ENCODE assay signal across 26 mouse cellular contexts in genomic region chr2:166062431-166062830, GRCm38 (mm10).
DNase-seq lines count a peak whose midpoint lies in the region; ATAC-seq and TF ChIP-seq lines count a peak whose summit lies in the region.
"Had no signal": no experiment of that assay in that cellular context is flagged by ENCODE, and none has a peak within 500 bp of the region (broad histone marks: within the 10 kb centered on the region; RNA-seq: fewer than 3 reads in every experiment).

No protein-coding gene starts in this region.

- H3K27ac ChIP-seq in embryonic facial prominence, embryonic 14.5 days (replicated peaks; ENCODE audit: low read depth, low read length), result peak overlapping the region; percentile 52
- H3K27ac ChIP-seq in embryonic facial prominence, embryonic 10.5 days (replicated peaks), result no peak overlapping the region
- 0 out of 2 replicates have a peak overlapping the region, but pooled peaks have one; percentile 1 for H3K27ac ChIP-seq in kidney, adult 2 months (ENCODE audit: insufficient read depth, low read depth, low read length)
- no peak overlapping the region for H3K27ac ChIP-seq in limb, embryonic 11.5 days (replicated peaks; ENCODE audit: low read depth, low read length)
- H3K27ac ChIP-seq in limb, embryonic 10.5 days, result no peak overlapping the region
- peak overlapping the region; percentile 78; the same call in 1 of the 2 replicates for H3K27ac ChIP-seq in stomach, postnatal 0 days (replicated peaks)
- H3K27ac ChIP-seq: embryonic facial prominence, embryonic 12.5 days; forebrain, embryonic 10.5 days; forebrain, embryonic 15.5 days; hindbrain, embryonic 15.5 days; limb, embryonic 13.5 days; lung, embryonic 15.5 days; midbrain, embryonic 10.5 days; midbrain, embryonic 15.5 days; neural tube, embryonic 15.5 days had no signal

- 74% methylated on average over 8 of the region's 8 CpGs for WGBS in embryonic facial prominence, embryonic 14.5 days
- WGBS in embryonic facial prominence, embryonic 10.5 days, result 89% methylated on average over 8 of the region's 8 CpGs
- WGBS in kidney, adult 2 months, result 77% methylated on average over 8 of the region's 8 CpGs
- WGBS in limb, embryonic 11.5 days, result 92% methylated on average over 8 of the region's 8 CpGs
- 93% methylated on average over 8 of the region's 8 CpGs for WGBS in limb, embryonic 10.5 days
- 76% methylated on average over 8 of the region's 8 CpGs for WGBS in stomach, postnatal 0 days

- TF ChIP-seq POLR2A in kidney, adult 2 months (IDR thresholded peaks at IDR 0.05; ENCODE audit: low read depth, low read length), result no peak

- no peak overlapping the region for H3K4me2 ChIP-seq in embryonic facial prominence, embryonic 14.5 days (ENCODE audit: low read depth, low read length)
- no peak overlapping the region for H3K4me2 ChIP-seq in limb, embryonic 11.5 days (ENCODE audit: low read depth, severe bottlenecking)
- no peak overlapping the region for H3K4me2 ChIP-seq in stomach, postnatal 0 days (replicated peaks; ENCODE audit: low read depth)
- H3K4me2 ChIP-seq: embryonic facial prominence, embryonic 12.5 days; forebrain, embryonic 15.5 days; heart, embryonic 11.5 days; hindbrain, embryonic 15.5 days; limb, embryonic 13.5 days; liver, embryonic 11.5 days; lung, embryonic 15.5 days; midbrain, embryonic 15.5 days; neural tube, embryonic 15.5 days had no signal

- peaks cover 70% of the 10 kb centered on the region for H3K36me3 ChIP-seq in embryonic facial prominence, embryonic 14.5 days (ENCODE audit: control insufficient read depth, insufficient read depth, low read length)
- peaks cover 97% of the 10 kb centered on the region for H3K36me3 ChIP-seq in embryonic facial prominence, embryonic 10.5 days (replicated peaks)
- H3K36me3 ChIP-seq in kidney, adult 2 months (ENCODE audit: control insufficient read depth, insufficient read depth, low read length), result peaks cover 17% of the 10 kb centered on the region
- peaks cover 17% of the 10 kb centered on the region for H3K36me3 ChIP-seq in limb, embryonic 11.5 days (ENCODE audit: control insufficient read depth, insufficient read depth, low read length)
- H3K36me3 ChIP-seq in limb, embryonic 10.5 days, result peaks cover 89% of the 10 kb centered on the region
- H3K36me3 ChIP-seq in stomach, postnatal 0 days (ENCODE audit: control insufficient read depth, insufficient read depth, low read length), result peaks cover 26% of the 10 kb centered on the region; the same call in 1 of the 2 replicates

- H3K4me3 ChIP-seq in embryonic facial prominence, embryonic 14.5 days (ENCODE audit: low read depth, low read length), result no peak overlapping the region
- H3K4me3 ChIP-seq in embryonic facial prominence, embryonic 10.5 days, result no peak overlapping the region
- H3K4me3 ChIP-seq in kidney, adult 2 months (ENCODE audit: insufficient read depth, low read depth, low read length), result no peak overlapping the region
- no peak overlapping the region for H3K4me3 ChIP-seq in limb, embryonic 11.5 days (ENCODE audit: low read depth, low read length)
- no peak overlapping the region for H3K4me3 ChIP-seq in limb, embryonic 10.5 days
- no peak overlapping the region for H3K4me3 ChIP-seq in stomach, postnatal 0 days (ENCODE audit: low read depth, low read length)
- H3K4me3 ChIP-seq: embryonic facial prominence, embryonic 12.5 days; forebrain, embryonic 10.5 days; forebrain, embryonic 15.5 days; hindbrain, embryonic 15.5 days; limb, embryonic 13.5 days; lung, embryonic 15.5 days; midbrain, embryonic 10.5 days; midbrain, embryonic 15.5 days; neural tube, embryonic 15.5 days had no signal

- TF ChIP-seq EP300 in stomach, postnatal 0 days (optimal IDR thresholded peaks at IDR 0.05), result no peak

- ATAC-seq in embryonic facial prominence, embryonic 14.5 days (ENCODE audit: low read depth), result no peak
- no peak for ATAC-seq in limb, embryonic 11.5 days (ENCODE audit: insufficient number of reproducible peaks, low FRiP score, low TSS enrichment, low read depth)
- no peak for ATAC-seq in stomach, postnatal 0 days (ENCODE audit: low FRiP score, low TSS enrichment)
- ATAC-seq: forebrain, embryonic 15.5 days; midbrain, embryonic 15.5 days had no signal

- TF ChIP-seq CTCF in kidney, adult 2 months (conservative IDR thresholded peaks at IDR 0.05; ENCODE audit: insufficient read depth, insufficient read length, low read depth, low read length), result no peak
- no peak for TF ChIP-seq CTCF in stomach, postnatal 0 days (IDR thresholded peaks at IDR 0.05; ENCODE audit: low read depth)

- no peaks in the 10 kb centered on the region for H3K4me1 ChIP-seq in embryonic facial prominence, embryonic 14.5 days (ENCODE audit: control insufficient read depth, insufficient read depth, low read length)
- H3K4me1 ChIP-seq in embryonic facial prominence, embryonic 10.5 days, result peaks cover 14% of the 10 kb centered on the region
- no peaks in the 10 kb centered on the region for H3K4me1 ChIP-seq in kidney, adult 2 months (ENCODE audit: control insufficient read depth, insufficient read depth, low read length)
- no peaks in the 10 kb centered on the region for H3K4me1 ChIP-seq in limb, embryonic 11.5 days (ENCODE audit: control insufficient read depth, insufficient read depth, low read length)
- 0 out of 2 replicates have a peak, but pooled peaks cover 4% of the 10 kb centered on the region for H3K4me1 ChIP-seq in limb, embryonic 10.5 days
- H3K4me1 ChIP-seq in stomach, postnatal 0 days (replicated peaks; ENCODE audit: control insufficient read depth, insufficient read depth), result no peaks in the 10 kb centered on the region
- H3K4me1 ChIP-seq: embryonic facial prominence, embryonic 12.5 days; forebrain, embryonic 10.5 days; forebrain, embryonic 15.5 days; hindbrain, embryonic 15.5 days; limb, embryonic 13.5 days; lung, embryonic 15.5 days; midbrain, embryonic 10.5 days; midbrain, embryonic 15.5 days; neural tube, embryonic 15.5 days had no signal

- no peaks in the 10 kb centered on the region for H3K27me3 ChIP-seq in embryonic facial prominence, embryonic 14.5 days (replicated peaks; ENCODE audit: control insufficient read depth, insufficient read depth, low read length)
- H3K27me3 ChIP-seq in embryonic facial prominence, embryonic 10.5 days (replicated peaks; ENCODE audit: low read depth, poor library complexity, severe bottlenecking), result no peaks in the 10 kb centered on the region
- no peaks in the 10 kb centered on the region for H3K27me3 ChIP-seq in kidney, adult 2 months (replicated peaks; ENCODE audit: control insufficient read depth, insufficient read depth, low read length)
- H3K27me3 ChIP-seq in limb, embryonic 11.5 days (ENCODE audit: control insufficient read depth, insufficient read depth, low read length), result no peaks in the 10 kb centered on the region
- H3K27me3 ChIP-seq in limb, embryonic 10.5 days (ENCODE audit: low read depth, poor library complexity, severe bottlenecking), result no peaks in the 10 kb centered on the region
- no peaks in the 10 kb centered on the region for H3K27me3 ChIP-seq in stomach, postnatal 0 days (ENCODE audit: control insufficient read depth, insufficient read depth, low read length)
- H3K27me3 ChIP-seq: embryonic facial prominence, embryonic 12.5 days; forebrain, embryonic 15.5 days; hindbrain, embryonic 15.5 days; limb, embryonic 13.5 days; lung, embryonic 15.5 days; midbrain, embryonic 15.5 days; neural tube, embryonic 15.5 days had no signal

- H3K9ac ChIP-seq in embryonic facial prominence, embryonic 14.5 days (ENCODE audit: low read depth, low read length), result no peak overlapping the region; the same call in 1 of the 2 replicates
- no peak overlapping the region for H3K9ac ChIP-seq in limb, embryonic 11.5 days (ENCODE audit: low read length)
- H3K9ac ChIP-seq in stomach, postnatal 0 days (ENCODE audit: low read length), result no peak overlapping the region
- H3K9ac ChIP-seq: embryonic facial prominence, embryonic 12.5 days; forebrain, embryonic 15.5 days; hindbrain, embryonic 15.5 days; limb, embryonic 13.5 days; lung, embryonic 15.5 days; midbrain, embryonic 15.5 days; neural tube, embryonic 15.5 days had no signal

- no peak for DNase-seq in embryonic facial prominence, embryonic 14.5 days (ENCODE audit: low spot score)
- no peak for DNase-seq in embryonic facial prominence, embryonic 10.5 days (ENCODE audit: low spot score)
- no peak for DNase-seq in kidney, adult 2 months
- DNase-seq in kidney, adult 18-20 months, result no peak
- DNase-seq in limb, embryonic 11.5 days (ENCODE audit: low spot score), result peak; percentile 17
- DNase-seq in limb, embryonic 10.5 days (ENCODE audit: low spot score), result no peak
- no peak for DNase-seq in stomach, postnatal 0 days (ENCODE audit: low spot score)
- DNase-seq in layer of hippocampus, postnatal 14 days (ENCODE audit: low spot score in 2 of 2), result no peak
- DNase-seq: adrenal gland, adult 8-10 months; cerebellum, adult 8-10 months; cerebellum, postnatal 25 days; gastrocnemius, postnatal 14 days; retina, postnatal 1 day; right cerebral cortex, postnatal 14 days had no signal

- H3K9me3 ChIP-seq in embryonic facial prominence, embryonic 14.5 days (ENCODE audit: control insufficient read depth, low read length), result no peaks in the 10 kb centered on the region
- no peaks in the 10 kb centered on the region for H3K9me3 ChIP-seq in embryonic facial prominence, embryonic 10.5 days
- H3K9me3 ChIP-seq in limb, embryonic 11.5 days (ENCODE audit: control insufficient read depth, low read length), result no peaks in the 10 kb centered on the region
- no peaks in the 10 kb centered on the region for H3K9me3 ChIP-seq in limb, embryonic 10.5 days (replicated peaks)
- H3K9me3 ChIP-seq in stomach, postnatal 0 days (ENCODE audit: control insufficient read depth, low read length), result no peaks in the 10 kb centered on the region
- H3K9me3 ChIP-seq: embryonic facial prominence, embryonic 12.5 days; forebrain, embryonic 10.5 days; forebrain, embryonic 15.5 days; G1E; hindbrain, embryonic 15.5 days; limb, embryonic 13.5 days; lung, embryonic 15.5 days; midbrain, embryonic 10.5 days; midbrain, embryonic 15.5 days; neural tube, embryonic 15.5 days had no signal

Comparison
In these comparisons a context has a peak if more than half of its experiments do, and no peak if none do; other contexts are left out.
1. H3K27ac ChIP-seq: peak in embryonic facial prominence, embryonic 14.5 days (single experiment), kidney, adult 2 months (single experiment) and stomach, postnatal 0 days (single experiment); none in embryonic facial prominence, embryonic 10.5 days (single experiment), limb, embryonic 11.5 days (single experiment) and limb, embryonic 10.5 days (single experiment).